Mouse (Mus musculus): ENCODE results near the gene Dab1.

DNA sequence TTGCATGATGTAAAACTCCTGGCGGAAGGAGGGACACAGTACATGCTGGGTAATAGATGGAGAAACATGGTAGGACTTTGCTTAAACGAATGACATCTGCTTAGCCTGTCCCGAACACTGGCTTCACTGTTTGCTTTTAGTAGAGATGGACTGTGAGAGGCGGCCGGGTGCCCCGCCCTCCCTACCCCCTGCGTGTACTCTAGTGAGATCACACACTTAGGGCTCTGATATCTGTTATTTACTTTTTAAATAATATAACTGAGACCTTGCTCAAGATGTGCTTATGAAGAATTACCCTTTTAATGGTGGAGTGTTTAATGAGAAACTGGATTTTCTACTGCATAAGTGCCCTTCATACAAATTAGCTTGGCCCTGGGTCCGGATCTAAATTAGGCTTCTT lies 983.6 kb downstream of the Dab1 start:
- TF ChIP-seq CTCF (IDR thresholded peaks at IDR 0.05; ENCODE audit: borderline replicate concordance, insufficient read depth, low read length), result no peak
- no peak for TF ChIP-seq POLR2A (IDR thresholded peaks at IDR 0.05; ENCODE audit: low read depth, low read length)

All from embryonic fibroblast, embryonic 13.5 days (primary cell).